Mouse (Mus musculus) thymus, postnatal 14 days (tissue): ENCODE results near the gene Tubg1.

ENCODE experiments used
- DNase-seq: peaks from one replicate; pipeline ENCODE4 v3.0.0; 2021

The Tubg1 gene

DNA sequence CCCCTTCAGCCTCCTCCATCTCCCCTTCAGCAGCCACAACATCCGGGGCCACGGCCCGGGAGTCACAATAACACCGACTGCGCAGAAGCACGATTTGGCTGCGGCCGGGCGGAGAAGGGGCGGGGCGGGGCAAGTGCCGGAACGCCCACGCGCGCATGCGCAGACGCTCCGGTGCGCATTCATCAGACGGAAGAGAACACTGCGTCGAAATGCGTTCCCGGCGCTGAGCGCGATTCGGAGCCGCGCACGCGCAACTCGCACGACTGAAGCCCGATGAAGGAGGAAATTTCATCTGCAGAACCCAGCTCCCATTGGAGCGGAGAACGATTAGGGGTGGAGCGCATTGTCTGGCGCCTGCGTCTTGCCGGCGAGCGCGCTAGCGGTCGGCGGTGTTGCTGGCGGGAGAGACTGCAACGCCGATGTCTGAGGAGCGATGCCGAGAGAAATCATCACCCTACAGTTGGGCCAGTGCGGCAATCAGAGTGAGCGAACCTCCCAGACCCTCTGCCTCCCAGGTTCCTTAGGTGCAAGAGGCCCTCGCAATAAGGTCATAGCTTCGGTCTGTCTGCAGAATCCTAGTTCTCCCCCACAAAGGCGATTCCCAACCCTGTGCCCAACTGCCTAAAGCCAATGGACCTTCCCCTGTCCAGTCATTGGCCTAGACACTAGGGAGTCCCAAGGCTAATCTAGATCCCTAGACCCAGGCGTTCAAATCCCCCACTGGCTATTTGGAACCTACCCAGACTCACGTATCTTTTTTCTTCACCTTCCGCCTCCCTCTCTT is at the start of gene Tubg1, which contains the start of gene Retreg3:
Gene Tubg1, plus strand, starts transcription at position 178 of the 784 bp plus-strand sequence.
Gene Retreg3, minus strand, starts transcription at position 133 of the 784 bp plus-strand sequence.
- DNase-seq = peak; percentile 99

DNA sequence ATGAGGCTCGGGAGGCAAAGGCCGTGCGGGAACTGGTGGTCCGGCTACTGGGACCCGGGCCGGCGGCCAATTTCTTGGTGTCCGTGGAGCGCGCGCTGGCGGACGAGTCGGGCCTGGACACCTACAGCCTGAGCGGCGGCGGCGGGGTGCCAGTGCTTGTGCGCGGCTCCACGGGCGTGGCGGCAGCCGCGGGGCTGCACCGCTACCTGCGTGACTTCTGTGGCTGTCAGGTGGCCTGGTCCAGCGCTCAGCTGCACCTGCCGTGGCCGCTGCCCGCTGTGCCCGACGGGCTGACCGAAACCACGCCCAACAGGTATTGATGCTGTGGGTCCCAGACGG is 49.6 kb upstream of the Tubg1 start:
- DNase-seq = no peak

DNA sequence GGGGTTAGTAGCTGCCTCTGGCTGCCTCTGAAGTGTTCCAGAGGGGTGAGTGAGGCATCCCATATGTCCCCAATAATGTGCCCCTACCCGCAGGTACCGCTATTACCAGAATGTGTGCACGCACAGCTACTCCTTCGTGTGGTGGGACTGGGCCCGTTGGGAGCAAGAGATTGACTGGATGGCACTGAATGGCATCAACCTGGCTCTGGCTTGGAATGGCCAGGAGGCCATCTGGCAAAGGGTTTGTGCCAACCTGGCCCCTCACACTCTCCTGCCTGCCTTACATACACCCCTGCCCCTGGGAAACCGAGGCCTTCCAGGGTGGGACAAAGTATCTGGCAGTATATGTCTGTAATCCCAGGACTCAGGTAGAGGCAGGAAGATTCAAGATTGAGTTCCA is 48.8 kb upstream of the Tubg1 start:
- no peak for DNase-seq

DNA sequence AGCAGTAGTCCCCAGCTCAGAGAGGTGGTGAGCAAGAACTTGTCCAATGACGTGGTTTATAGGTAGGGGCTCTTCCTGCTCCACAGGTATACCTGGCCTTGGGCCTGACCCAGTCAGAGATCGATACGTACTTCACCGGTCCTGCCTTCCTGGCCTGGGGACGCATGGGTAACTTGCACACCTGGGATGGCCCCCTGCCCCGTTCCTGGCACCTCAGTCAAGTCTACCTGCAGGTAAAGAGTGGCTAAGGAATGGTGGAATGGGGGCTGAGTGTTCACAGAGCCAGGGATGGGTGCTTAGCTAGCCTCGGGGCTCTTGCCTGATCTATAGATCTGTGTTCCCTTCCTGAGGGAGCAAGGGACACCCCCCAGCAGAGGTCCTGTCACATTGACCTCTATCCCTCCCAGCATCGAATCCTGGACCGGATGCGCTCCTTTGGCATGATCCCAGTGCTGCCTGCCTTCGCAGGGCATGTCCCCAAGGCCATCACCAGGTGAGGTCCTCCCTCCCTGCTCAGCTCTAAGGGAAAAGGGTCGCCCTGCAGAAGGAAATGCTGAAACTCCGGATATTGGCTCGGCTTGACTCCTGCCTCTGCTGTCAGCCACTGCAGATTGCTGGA is 47.8 kb upstream of the Tubg1 start:
- no peak for DNase-seq

DNA sequence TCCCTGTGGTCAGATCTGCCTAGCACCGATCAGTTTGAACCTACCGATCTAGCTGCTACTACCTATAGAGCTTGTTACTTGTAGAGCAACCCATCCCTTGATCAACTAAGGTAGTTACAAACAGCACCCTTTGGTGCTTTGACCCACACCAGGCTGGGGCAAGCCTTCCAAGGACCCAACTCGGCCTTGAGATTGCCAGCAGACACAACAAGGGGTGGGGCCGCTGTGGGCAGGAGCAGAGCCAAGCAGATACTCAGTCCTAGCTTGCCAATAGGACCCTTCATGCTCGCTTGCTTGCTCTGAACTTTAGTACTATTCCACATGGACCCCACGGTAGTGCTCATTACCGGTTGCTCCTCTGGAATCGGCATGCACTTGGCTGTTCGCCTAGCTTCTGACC is 41.6 kb upstream of the Tubg1 start, which contains the start of gene Hsd17b1:
Gene Hsd17b1, plus strand, starts transcription at position 291 of the 400 bp plus-strand sequence.
- no peak for DNase-seq

DNA sequence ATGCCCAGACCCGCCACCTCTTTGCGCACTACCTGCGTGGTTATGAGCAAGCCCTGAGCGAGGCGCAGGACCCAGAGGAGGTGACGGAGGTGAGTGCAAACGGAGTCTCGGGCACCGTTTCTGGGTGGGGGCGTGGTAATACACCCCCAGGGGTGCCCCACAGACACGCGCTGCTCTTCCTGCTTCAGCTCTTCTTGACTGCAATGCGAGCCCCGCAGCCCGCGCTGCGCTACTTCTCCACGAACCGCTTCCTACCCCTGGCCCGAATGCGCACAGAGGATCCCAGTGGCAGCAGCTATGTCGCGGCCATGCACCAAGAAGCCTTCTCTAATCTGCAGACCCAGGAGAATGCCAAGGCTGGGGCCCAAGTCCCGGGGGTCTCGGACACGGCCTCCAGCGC is 40.0 kb upstream of the Tubg1 start:
- DNase-seq = peak; percentile 67

DNA sequence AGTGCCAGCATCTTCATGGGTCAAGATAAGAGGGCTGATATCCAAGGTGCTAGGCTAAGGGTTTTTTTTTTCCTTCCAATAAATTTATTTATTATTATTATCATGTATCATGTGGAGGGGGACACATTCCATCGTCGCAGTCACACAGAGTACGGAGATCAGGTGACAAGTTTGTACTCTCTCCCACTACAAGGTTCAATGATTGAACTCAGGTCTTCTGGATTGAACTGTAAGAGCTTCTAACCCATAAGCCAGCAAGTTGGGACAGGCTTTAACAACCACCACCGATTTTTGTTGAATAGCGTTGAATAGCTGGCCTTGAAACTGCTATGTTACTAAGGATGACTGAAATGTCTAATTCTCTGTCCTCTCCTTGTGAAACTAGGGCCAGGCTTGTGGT is 39.3 kb upstream of the Tubg1 start:
- no peak for DNase-seq

DNA sequence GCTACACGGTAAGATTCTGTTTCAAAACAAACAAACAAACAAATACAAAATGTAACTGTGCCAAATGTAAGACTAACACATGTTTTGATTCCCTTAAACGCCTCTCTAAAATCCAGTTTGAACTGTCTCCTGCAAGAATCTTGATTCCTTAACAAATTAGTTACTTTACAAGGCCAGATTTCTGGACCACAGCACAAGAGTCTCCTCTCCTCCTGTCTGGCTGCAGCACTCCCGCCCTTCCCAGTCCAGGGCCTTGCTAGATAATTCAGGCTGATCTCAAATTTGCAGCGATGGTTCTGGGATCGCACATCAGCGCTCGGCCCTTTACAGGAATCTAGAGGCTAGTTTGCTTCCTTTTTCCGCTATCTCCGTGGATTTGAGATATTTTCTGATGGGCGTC is 38.1 kb upstream of the Tubg1 start:
- no peak for DNase-seq

DNA sequence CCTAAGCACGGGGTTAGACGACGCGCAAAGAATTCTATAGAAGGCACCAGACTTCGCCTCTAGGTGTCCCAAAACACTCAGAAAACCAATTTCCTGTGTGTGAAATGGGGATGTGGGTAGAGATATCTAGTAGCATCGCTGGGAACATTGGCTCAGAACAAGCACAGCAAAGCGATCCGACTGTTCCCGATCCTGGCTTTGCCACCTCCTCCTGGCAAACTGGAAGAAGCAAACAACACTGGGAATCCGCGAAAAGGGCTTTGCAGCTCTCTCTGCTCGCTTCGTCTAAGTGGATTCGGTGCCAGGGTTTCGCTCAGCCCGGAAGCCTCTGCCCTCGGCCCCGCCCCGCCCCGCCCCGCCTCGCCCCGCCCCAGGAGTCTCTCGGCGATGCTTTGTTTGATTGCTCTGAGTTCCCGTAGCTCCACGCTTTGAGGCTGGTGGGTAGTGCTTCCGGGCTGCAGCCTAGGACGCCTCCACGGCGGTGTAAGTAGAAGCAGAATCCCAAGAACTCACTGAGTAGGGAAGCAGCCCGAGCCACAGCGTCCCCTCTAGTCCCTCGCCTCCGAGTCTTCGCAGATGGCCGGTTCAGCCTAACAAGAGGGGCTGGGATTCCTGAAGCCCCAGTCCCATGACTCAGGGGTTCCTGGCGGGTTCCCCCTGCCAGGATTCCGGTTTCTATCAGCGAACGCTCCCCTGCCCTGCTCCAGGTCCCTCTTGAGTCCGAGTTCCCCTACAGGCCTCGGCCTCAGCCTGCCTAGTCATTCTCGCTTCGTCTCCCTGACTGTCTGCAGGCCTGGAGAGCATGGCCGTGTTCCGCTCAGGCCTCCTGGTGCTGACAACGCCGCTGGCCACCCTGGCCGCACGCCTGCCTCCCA is 37.3 kb upstream of the Tubg1 start, which contains the start of gene Coasy:
Gene Coasy, plus strand, starts transcription at position 358 of the 875 bp plus-strand sequence.
- peak; percentile 86 for DNase-seq

DNA sequence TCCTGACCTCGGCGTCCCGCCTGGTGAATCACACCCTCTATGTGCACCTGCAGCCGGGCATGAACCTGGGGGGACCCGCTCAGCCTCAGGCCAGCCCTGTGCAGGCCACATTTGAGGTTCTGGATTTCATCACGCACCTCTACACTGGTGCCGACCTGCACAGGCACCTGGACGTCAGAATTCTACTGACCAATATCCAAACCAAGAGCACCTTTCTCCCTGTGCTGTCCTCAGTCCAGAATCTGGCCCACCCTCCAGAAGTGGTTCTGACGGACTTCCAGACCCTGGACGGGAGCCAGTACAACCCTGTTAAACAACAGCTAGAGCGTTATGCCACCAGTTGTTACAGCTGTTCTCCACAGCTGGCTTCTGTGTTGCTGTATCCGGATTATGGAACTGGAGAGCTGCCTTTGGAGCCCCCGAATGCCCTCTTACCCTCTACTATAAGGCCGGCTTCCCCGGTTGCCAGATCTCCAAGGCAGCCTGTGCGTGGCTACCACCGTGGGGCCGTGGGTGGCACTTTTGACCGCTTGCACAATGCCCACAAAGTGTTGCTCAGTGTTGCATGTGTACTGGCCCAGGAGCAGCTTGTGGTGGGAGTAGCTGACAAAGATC is 36.5 kb upstream of the Tubg1 start:
- DNase-seq = no peak

DNA sequence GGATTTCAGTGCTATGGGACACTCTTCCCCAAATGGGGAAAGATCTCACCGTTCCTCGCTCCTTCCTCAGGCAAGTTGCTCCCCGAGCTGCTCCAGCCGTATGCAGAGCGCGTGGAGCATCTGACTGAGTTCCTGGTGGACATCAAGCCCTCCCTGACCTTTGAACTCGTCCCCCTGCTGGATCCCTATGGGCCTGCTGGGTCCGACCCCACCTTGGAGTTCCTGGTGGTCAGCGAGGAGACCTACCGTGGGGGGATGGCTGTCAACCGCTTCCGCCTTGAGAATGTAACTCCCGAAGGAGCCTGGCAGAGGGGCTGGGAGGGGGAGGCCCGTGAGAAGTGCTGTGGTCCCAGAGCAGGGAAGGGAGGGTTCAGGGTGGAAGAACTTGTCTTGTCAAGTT is 35.5 kb upstream of the Tubg1 start:
- no peak for DNase-seq

DNA sequence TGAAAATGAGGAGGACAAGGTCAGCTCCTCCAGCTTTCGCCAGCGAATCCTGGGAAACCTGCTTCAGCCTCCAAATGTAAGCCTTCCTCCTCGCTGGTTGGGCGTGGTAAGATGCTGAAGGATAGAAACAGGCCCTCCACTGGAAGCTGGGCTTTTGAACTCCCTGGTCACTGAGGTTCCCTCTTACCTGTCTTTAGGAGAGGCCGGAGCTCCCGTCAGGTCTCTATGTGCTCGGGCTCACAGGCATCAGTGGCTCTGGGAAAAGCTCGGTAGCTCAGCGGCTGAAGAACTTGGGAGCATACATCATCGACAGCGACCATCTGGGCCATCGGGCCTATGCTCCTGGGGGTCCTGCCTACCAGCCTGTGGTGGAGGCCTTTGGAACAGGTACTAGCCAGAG is 34.9 kb upstream of the Tubg1 start:
- no peak for DNase-seq

DNA sequence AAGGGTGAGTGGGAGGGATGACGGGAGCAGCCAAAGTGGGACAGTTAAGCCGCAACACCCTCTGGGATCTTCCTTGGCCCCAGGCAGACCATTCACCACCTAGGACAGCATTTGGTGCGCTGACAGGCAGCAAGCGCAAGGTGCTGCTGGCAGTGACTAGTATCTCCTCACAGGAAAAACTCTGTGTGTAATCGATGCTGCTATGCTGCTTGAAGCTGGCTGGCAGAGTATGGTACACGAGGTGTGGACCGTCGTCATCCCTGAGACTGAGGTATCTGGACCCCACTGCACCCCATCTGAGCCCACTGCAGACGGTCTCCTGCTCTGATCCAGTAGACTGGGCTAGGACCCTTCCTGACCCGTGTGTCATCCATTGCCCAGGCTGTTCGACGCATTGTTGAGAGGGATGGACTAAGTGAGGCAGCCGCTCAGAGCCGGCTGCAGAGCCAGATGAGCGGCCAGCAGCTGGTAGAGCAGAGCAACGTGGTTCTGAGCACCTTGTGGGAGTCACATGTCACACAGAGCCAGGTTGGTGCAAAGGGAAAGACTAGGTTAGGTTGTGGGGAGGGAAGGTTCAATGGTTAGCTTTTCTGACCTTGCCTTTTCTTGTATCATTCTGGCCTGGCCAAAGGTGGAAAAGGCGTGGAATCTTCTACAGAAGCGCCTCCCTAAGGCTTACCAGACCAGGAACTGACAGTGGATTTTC is 34.0 kb upstream of the Tubg1 start:
- no peak for DNase-seq

DNA sequence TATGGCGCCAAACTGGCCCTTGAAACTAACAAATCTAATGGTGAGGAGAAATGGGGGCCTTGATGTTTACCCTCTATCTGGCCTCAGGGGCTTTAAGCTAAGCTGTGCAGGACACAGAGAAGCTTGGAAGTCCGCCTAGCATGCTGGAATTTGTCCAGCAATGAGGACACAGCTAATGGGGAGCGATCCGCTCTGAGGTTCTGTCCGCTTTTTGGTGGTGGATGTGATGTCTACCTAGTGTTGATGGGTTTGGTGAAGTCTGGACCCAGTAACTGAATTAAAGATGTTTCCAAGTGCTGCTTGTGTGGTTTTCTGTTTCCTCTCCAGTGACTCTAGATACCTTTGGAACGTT is 33.4 kb upstream of the Tubg1 start:
- no peak for DNase-seq

DNA sequence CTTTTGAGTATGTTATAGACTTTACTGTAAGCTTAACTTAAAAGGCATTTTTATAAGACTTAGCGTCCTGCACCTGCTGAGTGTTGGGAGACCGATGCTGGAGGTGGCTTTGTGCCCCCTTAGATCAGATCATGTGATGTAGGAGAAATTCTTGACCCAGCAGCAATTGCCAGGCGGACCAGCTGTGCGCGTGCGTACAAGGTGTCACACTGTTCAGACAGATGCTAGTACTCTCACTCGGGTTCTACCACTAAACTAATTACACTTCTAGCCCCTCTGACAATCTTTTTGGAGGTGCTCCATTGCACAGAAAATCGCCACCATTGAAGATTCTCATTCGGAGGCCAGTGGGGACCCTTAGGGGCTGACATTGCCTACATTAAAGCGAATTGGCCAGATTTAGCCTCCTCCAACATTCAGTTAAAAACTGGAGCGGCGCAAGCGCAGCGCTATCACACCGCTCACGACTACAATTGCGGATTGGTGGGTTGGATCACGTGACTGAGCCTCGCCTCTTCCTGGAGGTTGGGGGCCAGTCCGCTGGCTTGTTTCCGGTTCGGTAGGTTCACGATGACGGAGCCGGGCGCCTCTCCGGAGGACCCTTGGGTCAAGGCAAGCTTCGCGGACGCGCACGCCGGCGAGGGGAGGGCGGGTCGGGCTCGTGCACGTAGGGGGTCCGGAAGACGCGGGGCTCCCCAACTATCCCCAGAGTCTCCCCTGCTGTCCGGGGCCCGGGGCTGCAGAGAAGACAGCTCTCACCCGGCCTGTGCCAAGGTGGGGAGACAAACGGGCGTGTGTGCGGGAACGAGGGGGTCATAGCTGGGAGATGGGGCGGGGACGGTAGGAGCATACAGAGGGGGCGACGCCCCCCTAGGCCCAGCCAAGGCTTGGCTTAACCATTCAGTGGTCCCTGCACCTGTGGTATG is 32.7 kb upstream of the Tubg1 start, which contains the start of gene Mlx:
Gene Mlx, plus strand, starts transcription at position 522 of the 926 bp plus-strand sequence.
- DNase-seq = peak; percentile 91

DNA sequence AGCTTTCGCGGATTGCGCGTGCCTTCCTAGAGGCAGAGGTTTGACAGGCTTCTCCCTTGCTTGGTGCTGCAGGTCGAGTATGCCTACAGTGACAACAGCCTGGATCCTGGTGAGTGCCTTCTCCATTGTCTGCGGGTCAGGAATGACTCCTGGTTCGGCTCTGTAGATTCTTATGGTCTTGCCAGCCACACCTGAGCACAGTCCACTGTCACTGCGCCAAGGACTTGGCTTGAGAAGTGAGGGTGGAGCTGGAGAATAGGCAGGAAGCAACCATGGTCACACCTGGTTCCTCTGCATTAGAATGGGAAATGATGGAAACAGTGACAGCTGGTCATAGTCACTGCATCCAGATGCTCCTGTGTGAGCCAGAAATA is 32.1 kb upstream of the Tubg1 start:
- no peak for DNase-seq

DNA sequence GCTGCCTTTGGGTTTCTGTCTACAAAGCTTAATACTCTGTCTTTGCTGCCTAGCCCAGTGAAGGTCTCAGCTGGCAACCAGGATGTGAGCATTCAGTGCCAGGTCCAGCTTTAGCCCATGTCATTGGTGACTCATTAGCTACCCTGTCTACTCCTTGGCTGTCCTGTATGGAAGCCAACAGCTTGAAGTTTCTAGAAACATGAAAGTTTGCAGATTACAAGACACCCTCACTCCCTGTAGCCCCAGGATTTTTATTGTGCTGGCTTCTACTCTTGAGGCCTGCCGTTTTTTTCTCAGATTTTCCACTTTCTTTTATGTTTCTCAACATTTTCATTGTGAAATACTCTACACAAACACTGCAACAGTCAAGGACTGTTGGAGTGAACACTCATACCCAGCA is 29.8 kb upstream of the Tubg1 start:
- no peak for DNase-seq

DNA sequence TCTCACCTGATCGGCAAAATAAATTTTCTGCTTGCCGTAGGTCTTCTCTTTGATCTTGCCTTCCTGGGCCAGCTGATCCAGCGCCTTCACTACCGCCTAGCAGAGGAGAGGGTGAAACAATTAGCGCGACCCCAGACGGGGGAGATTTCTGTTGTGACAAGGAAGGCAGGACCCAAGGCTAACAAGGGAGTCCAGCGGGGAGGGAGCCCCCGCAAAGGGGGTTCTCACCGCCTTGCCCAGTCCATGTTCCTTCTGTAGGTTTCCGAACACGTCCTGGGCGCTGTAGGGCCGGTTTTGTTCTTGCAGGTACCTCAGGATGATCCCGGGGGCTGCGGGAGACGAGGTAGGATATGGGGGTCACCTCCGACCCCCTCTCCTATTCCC is 24.8 kb upstream of the Tubg1 start:
- no peak for DNase-seq

DNA sequence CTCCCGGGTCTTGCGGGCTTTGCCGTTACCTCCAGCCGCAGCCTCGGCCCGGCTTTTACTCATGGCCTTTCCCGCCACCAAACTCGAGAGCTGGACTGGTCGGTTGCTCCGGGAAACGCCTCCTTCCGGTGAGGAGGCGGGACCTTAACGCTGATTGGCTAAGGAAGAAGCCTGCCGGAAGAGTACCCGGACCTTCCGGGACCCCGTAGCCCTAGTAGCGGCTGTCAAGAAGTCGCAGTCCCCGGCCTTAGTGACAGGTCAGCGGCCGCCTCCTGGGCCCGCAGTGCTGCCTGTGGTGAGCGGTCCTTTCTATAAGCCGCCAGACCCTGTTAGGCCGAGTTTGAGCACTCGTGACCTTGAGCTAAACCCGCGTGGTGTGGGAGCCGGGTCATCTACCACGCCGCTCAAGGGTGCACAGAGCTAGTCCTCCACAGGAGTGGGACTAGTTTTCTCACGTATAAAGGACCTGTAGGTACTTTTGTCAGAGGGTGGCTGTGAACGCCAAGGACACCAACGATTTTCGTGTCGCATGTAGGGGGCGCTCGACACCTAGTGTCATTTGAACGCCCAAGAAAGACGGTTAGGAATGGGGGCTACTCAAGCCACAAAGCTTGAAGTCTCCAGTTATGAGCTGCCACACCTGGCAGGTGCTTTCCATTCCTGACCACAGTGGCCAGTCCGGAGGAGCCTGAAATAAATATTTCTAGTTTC is 24.3 kb upstream of the Tubg1 start, which contains the start of gene Psmc3ip:
Gene Psmc3ip, minus strand, starts transcription at position 123 of the 711 bp plus-strand sequence.
- peak; percentile 92 for DNase-seq

DNA sequence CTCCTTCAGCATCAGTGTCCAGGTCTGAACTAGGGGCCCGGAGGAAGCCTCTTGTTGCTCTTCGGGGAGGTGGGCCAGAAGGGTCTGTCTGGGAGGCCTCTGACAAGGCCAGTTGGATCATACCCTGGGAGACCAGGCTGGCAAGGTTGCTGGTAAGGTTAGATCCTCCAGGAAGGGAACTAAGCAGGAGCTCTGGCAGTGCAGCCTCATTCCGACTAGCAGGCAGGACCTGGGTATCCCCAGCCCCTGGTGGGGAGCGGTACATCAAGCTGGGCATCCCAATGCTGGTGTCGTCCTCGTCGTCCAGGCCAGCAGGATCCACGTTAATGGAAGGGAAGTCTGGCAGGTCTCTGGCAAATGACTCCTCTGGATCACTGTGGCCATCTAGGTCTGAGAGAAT is 21.5 kb upstream of the Tubg1 start:
- DNase-seq = no peak

DNA sequence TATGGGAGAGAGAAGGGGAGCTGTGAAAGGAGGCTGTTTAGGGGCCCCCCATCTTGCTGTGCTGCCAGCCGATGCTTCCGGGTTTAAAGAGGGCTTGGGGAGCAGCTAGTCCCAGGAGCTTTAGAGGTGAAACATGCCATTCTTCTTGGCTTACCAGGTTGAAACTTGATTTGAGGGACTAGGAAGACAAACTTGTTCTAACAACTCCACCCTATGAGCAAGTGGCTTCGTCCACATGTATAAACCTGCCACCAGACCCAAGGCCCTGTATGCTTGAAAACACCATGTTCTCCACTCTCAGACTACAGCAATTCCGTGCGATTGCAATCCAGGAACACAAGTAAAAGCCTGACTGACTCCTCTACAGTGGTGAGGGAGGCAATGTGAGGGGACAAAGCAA is 16.7 kb upstream of the Tubg1 start:
- DNase-seq = no peak
